Mouse (Mus musculus) MEL (cell line): ENCODE data around the gene Hnrnpu. TPM values are rescaled to one million over a fixed set of nuclear protein-coding genes. Genes with fewer than 3 reads are reported as not detected.
A peak's percentile ranks its signal among the peaks of the same experiment; 100 is the strongest.

Experiments
- DNase-seq: peaks from one replicate; pipeline ENCODE4 v3.0.0; 2011; ENCODE audit warnings: low read depth, low spot score
- H3K27ac ChIP-seq: 2 replicates; pipeline ENCODE4 v1.5.1; 2012; ENCODE audit warnings: low read depth, mild to moderate bottlenecking, control low read depth, low read length, moderate library complexity; ENCODE audit not compliant: control insufficient read depth
- H3K27me3 ChIP-seq, 2 experiments: fragments of 150-350 bp in 1 of 2; sonication (generic) in 1 of 2; 2 replicates each; pipeline ENCODE4 v1.6.1; 2012; ENCODE audit warnings: low read length in 2 of 2, mild to moderate bottlenecking in 2 of 2, improper control_type of control experiment in 1 of 2, moderate library complexity in 1 of 2; ENCODE audit not compliant: insufficient read depth in 2 of 2, control insufficient read depth in 1 of 2
- H3K36me3 ChIP-seq, 2 experiments: 2 replicates each; pipeline ENCODE4 v1.6.1; 2012 to 2014; ENCODE audit warnings: low read length in 2 of 2, improper control_type of control experiment in 1 of 2, inconsistent platforms in 1 of 2, mild to moderate bottlenecking in 1 of 2; ENCODE audit not compliant: insufficient read depth in 2 of 2, control insufficient read depth in 1 of 2
- H3K4me1 ChIP-seq, 2 experiments: fragments of 150-350 bp in 1 of 2; sonication (generic) in 1 of 2; 2 replicates each; pipeline ENCODE4 v1.6.1; 2012; ENCODE audit warnings: low read length in 2 of 2, improper control_type of control experiment in 1 of 2, mild to moderate bottlenecking in 1 of 2; ENCODE audit not compliant: insufficient read depth in 2 of 2, control insufficient read depth in 1 of 2
- H3K4me3 ChIP-seq, 2 experiments: fragments of 150-350 bp in 1 of 2; sonication (generic) in 1 of 2; 2 replicates each; pipeline ENCODE4 v1.5.1; 2012; ENCODE audit warnings: low read depth in 2 of 2, low read length in 2 of 2, mild to moderate bottlenecking in 2 of 2, moderate library complexity in 2 of 2, control low read depth in 1 of 2, improper control_type of control experiment in 1 of 2; ENCODE audit not compliant: control insufficient read depth in 1 of 2, insufficient read depth in 1 of 2
- H3K79me2 ChIP-seq: 2 replicates; pipeline ENCODE4 v1.6.1; 2012; ENCODE audit warnings: mild to moderate bottlenecking, low read length, moderate library complexity; ENCODE audit not compliant: control insufficient read depth, poor library complexity, insufficient read depth
- H3K9ac ChIP-seq: 2 replicates; pipeline ENCODE4 v1.6.1; 2012; ENCODE audit warnings: low read depth, mild to moderate bottlenecking, control low read depth, low read length, moderate library complexity; ENCODE audit not compliant: control insufficient read depth, poor library complexity, severe bottlenecking
- H3K9me3 ChIP-seq: fragments of 150-350 bp; sonication (generic); replicated peaks from 2 replicates; pipeline ENCODE4 v1.6.1; 2012; ENCODE audit warnings: mild to moderate bottlenecking, low read length, improper control_type of control experiment, moderate library complexity; ENCODE audit not compliant: insufficient read depth
- BHLHE40 ChIP-seq: IDR thresholded peaks from 2 replicates; pipeline ENCODE4 v1.6.1; 2012; ENCODE audit warnings: low read depth, mild to moderate bottlenecking, inconsistent platforms, low read length, improper control_type of control experiment, borderline replicate concordance
- CHD1 ChIP-seq: IDR thresholded peaks from 2 replicates; pipeline ENCODE4 v1.6.1; 2012; ENCODE audit warnings: low read depth, mild to moderate bottlenecking, inconsistent platforms, low read length, improper control_type of control experiment
- CHD2 ChIP-seq: IDR thresholded peaks from 2 replicates; pipeline ENCODE4 v1.6.1; 2011; ENCODE audit warnings: low read length, improper control_type of control experiment
- CTCF ChIP-seq, 3 experiments: IDR thresholded peaks in 2 of 3; conservative IDR thresholded peaks in 1 of 3; 2 replicates each; pipeline ENCODE4 v1.5.1; 2011 to 2012; ENCODE audit warnings: low read length in 3 of 3, low read depth in 2 of 3, mild to moderate bottlenecking in 2 of 3, improper control_type of control experiment in 1 of 3, inconsistent platforms in 1 of 3, mixed read lengths in 1 of 3, moderate library complexity in 1 of 3; ENCODE audit not compliant: control insufficient read depth in 1 of 3, insufficient read depth in 1 of 3, poor library complexity in 1 of 3, severe bottlenecking in 1 of 3
- E2F4 ChIP-seq: IDR thresholded peaks from 2 replicates; pipeline ENCODE4 v1.6.1; 2011; ENCODE audit warnings: low read depth, low read length, improper control_type of control experiment, borderline replicate concordance
- ELF1 ChIP-seq: IDR thresholded peaks from 2 replicates; pipeline ENCODE4 v1.6.1; 2014; ENCODE audit warnings: low read depth, mild to moderate bottlenecking, inconsistent platforms, low read length, improper control_type of control experiment, moderate library complexity
- EP300 ChIP-seq, 2 experiments: IDR thresholded peaks; 2 replicates each; pipeline ENCODE4 v1.6.1; 2011; ENCODE audit warnings: improper control_type of control experiment in 2 of 2, low read length in 2 of 2, low read depth in 1 of 2, mild to moderate bottlenecking in 1 of 2
- ETS1 ChIP-seq: IDR thresholded peaks from 2 replicates; pipeline ENCODE4 v1.6.1; 2012; ENCODE audit warnings: low read depth, mild to moderate bottlenecking, inconsistent platforms, low read length, improper control_type of control experiment, moderate library complexity
- GATA1 ChIP-seq: IDR thresholded peaks from 2 replicates; pipeline ENCODE4 v1.6.1; 2011; ENCODE audit warnings: low read depth, low read length, improper control_type of control experiment
- HCFC1 ChIP-seq: IDR thresholded peaks from 2 replicates; pipeline ENCODE4 v1.6.1; 2012; ENCODE audit warnings: low read depth, mild to moderate bottlenecking, inconsistent platforms, low read length, improper control_type of control experiment, moderate library complexity
- MAX ChIP-seq: IDR thresholded peaks from 2 replicates; pipeline ENCODE4 v1.6.1; 2011; ENCODE audit warnings: low read length, improper control_type of control experiment
- MXI1 ChIP-seq: IDR thresholded peaks from 2 replicates; pipeline ENCODE4 v1.6.1; 2011; ENCODE audit warnings: mild to moderate bottlenecking, low read depth, low read length, improper control_type of control experiment
- MYC ChIP-seq: IDR thresholded peaks from 2 replicates; pipeline ENCODE4 v1.6.1; 2011; ENCODE audit warnings: low read depth, mild to moderate bottlenecking, low read length, improper control_type of control experiment, moderate library complexity
- NRF1 ChIP-seq: IDR thresholded peaks from 2 replicates; pipeline ENCODE4 v1.6.1; 2014; ENCODE audit warnings: low read depth, mild to moderate bottlenecking, inconsistent platforms, low read length, improper control_type of control experiment, moderate library complexity; ENCODE audit not compliant: poor library complexity, insufficient read depth, severe bottlenecking
- POLR2A ChIP-seq, 2 experiments: IDR thresholded peaks; 2 replicates each; pipeline ENCODE4 v1.6.1; 2011 to 2012; ENCODE audit warnings: low read length in 2 of 2, mild to moderate bottlenecking in 2 of 2, control low read depth in 1 of 2, improper control_type of control experiment in 1 of 2, low read depth in 1 of 2, moderate library complexity in 1 of 2; ENCODE audit not compliant: control insufficient read depth in 1 of 2, insufficient read depth in 1 of 2, poor library complexity in 1 of 2
- POLR2AphosphoS5 ChIP-seq: IDR thresholded peaks from 2 replicates; pipeline ENCODE4 v1.6.1; 2012; ENCODE audit warnings: low read depth, borderline replicate concordance, mild to moderate bottlenecking, inconsistent platforms, low read length, moderate library complexity, mixed read lengths
- RCOR1 ChIP-seq: IDR thresholded peaks from 2 replicates; pipeline ENCODE4 v1.6.1; 2012; ENCODE audit warnings: low read depth, mild to moderate bottlenecking, inconsistent platforms, low read length, improper control_type of control experiment
- SIN3A ChIP-seq: IDR thresholded peaks from 2 replicates; pipeline ENCODE4 v1.6.1; 2012; ENCODE audit warnings: low read length, improper control_type of control experiment, inconsistent platforms
- SMC3 ChIP-seq: IDR thresholded peaks from 2 replicates; pipeline ENCODE4 v1.6.1; 2011; ENCODE audit warnings: low read depth, low read length, improper control_type of control experiment
- TBP ChIP-seq: IDR thresholded peaks from 2 replicates; pipeline ENCODE4 v1.8.0; 2011; ENCODE audit warnings: low read depth, low read length, improper control_type of control experiment
- TCF12 ChIP-seq: IDR thresholded peaks from 2 replicates; pipeline ENCODE4 v1.6.1; 2014; ENCODE audit warnings: low read depth, mild to moderate bottlenecking, inconsistent platforms, low read length, improper control_type of control experiment, moderate library complexity
- UBTF ChIP-seq: IDR thresholded peaks from 2 replicates; pipeline ENCODE4 v1.6.1; 2012; ENCODE audit warnings: low read depth, mild to moderate bottlenecking, inconsistent platforms, low read length, improper control_type of control experiment, moderate library complexity, borderline replicate concordance; ENCODE audit not compliant: insufficient read depth
- USF1 ChIP-seq: IDR thresholded peaks from 2 replicates; pipeline ENCODE4 v1.6.1; 2014; ENCODE audit warnings: low read depth, mild to moderate bottlenecking, inconsistent platforms, low read length, improper control_type of control experiment, moderate library complexity
- USF2 ChIP-seq, 2 experiments: IDR thresholded peaks; 2 replicates each; pipeline ENCODE4 v1.6.1; 2011 to 2012; ENCODE audit warnings: improper control_type of control experiment in 2 of 2, low read length in 2 of 2, borderline replicate concordance in 1 of 2, inconsistent platforms in 1 of 2, low read depth in 1 of 2, mild to moderate bottlenecking in 1 of 2; ENCODE audit not compliant: insufficient read depth in 1 of 2
- ZNF384 ChIP-seq: IDR thresholded peaks from 2 replicates; pipeline ENCODE4 v1.6.1; 2012; ENCODE audit warnings: low read depth, mild to moderate bottlenecking, inconsistent platforms, low read length, improper control_type of control experiment
- polyA plus RNA-seq, 2 experiments: library from polyadenylated mRNA; stranded (reverse) in 1 of 2; unstranded in 1 of 2; fragments of >175 nt in 1 of 2; fragments of >200 nt in 1 of 2; gene quantifications; 2 replicates each; pipeline versions ENCODE4 v1.2.1 to v1.2.4; 2012; ENCODE audit warnings: low replicate concordance in 2 of 2, low read depth in 1 of 2; ENCODE audit not compliant: insufficient read length in 2 of 2, insufficient read depth in 1 of 2, missing spikeins in 1 of 2
- total RNA-seq: library from RNA; depleted of rRNA; stranded (reverse); fragments of 300-350 nt; gene quantifications from 2 replicates; pipeline ENCODE4 v1.2.3, GENCODE M21; 2012

Gene Hnrnpu
- total and polyA plus RNA-seq, 3 experiments: 373 to 2,754 (median 789) TPM

GRCm38 (mm10) chr1:178336777-178337481 lies 668 bp downstream of the Hnrnpu start:
- H3K4me1 ChIP-seq: peaks cover 11 to 12% of the 10 kb centered on the region in 2 experiments
- TF ChIP-seq CTCF (IDR thresholded peaks at IDR 0.05 in 2 of 3, conservative IDR thresholded peaks at IDR 0.05 in 1 of 3; ENCODE audit: control insufficient read depth in 1 of 3, insufficient read depth in 1 of 3, low read depth in 2 of 3, low read length in 3 of 3, poor library complexity in 1 of 3, severe bottlenecking in 1 of 3): 0 out of 6 replicates have a peak, but pooled peaks of 1 of the 3 experiments have one; percentile 6
- peak; percentile 8 for TF ChIP-seq CHD1
- 0 out of 2 replicates have a peak, but pooled peaks have one; percentile 8 for TF ChIP-seq UBTF
- peak in 1 of 2 experiments; percentile 14; a peak in 2 of 4 replicates for TF ChIP-seq POLR2A (IDR thresholded peaks at IDR 0.05; ENCODE audit: control insufficient read depth in 1 of 2, insufficient read depth in 1 of 2, low read depth in 1 of 2, low read length in 2 of 2, poor library complexity in 1 of 2)
- no peak for TF ChIP-seq CHD2
- no peaks in the 10 kb centered on the region for H3K9me3 ChIP-seq
- peaks cover 53% of the 10 kb centered on the region for H3K79me2 ChIP-seq
- peak overlapping the region; percentile 100 for H3K9ac ChIP-seq
- DNase-seq: peak; percentile 50
- H3K27me3 ChIP-seq: no peaks in the 10 kb centered on the region
- H3K36me3 ChIP-seq: peaks cover 39% of the 10 kb centered on the region in 2 experiments
- peak overlapping the region; percentile 93 for H3K27ac ChIP-seq
- peak overlapping the region; percentile 91 to 96 for H3K4me3 ChIP-seq

- H3K27ac ChIP-seq: peak overlapping the region; percentile 95
- peaks cover 57% of the 10 kb centered on the region for H3K79me2 ChIP-seq
- peaks cover 44 to 45% of the 10 kb centered on the region in 2 experiments for H3K36me3 ChIP-seq
- H3K4me1 ChIP-seq: peaks cover 10 to 11% of the 10 kb centered on the region in 2 experiments
- H3K27me3 ChIP-seq: no peaks in the 10 kb centered on the region
- TF ChIP-seq ELF1 (peak; percentile 55; the same call in 1 of the 2 replicates), ZNF384 (peak; percentile 42; the same call in 1 of the 2 replicates), SMC3 (no peak), MXI1 (peak; percentile 97), USF2 (IDR thresholded peaks at IDR 0.05; ENCODE audit: borderline replicate concordance in 1 of 2, insufficient read depth in 1 of 2, low read depth in 1 of 2, low read length in 2 of 2) (no peak), MYC (peak; percentile 91), BHLHE40 (peak; percentile 59; the same call in 1 of the 2 replicates), HCFC1 (peak; percentile 79), TBP (0 out of 2 replicates have a peak, but pooled peaks have one; percentile 37), EP300 (IDR thresholded peaks at IDR 0.05; ENCODE audit: low read depth in 1 of 2, low read length in 2 of 2) (no peak; a peak in 1 of 4 replicates), ETS1 (peak; percentile 74), NRF1 (0 out of 2 replicates have a peak, but pooled peaks have one; percentile 6), CTCF (IDR thresholded peaks at IDR 0.05 in 2 of 3, conservative IDR thresholded peaks at IDR 0.05 in 1 of 3; ENCODE audit: control insufficient read depth in 1 of 3, insufficient read depth in 1 of 3, low read depth in 2 of 3, low read length in 3 of 3, poor library complexity in 1 of 3, severe bottlenecking in 1 of 3) (0 out of 6 replicates have a peak, but pooled peaks of 1 of the 3 experiments have one; percentile 0), UBTF (0 out of 2 replicates have a peak, but pooled peaks have one; percentile 24), POLR2A (IDR thresholded peaks at IDR 0.05; ENCODE audit: control insufficient read depth in 1 of 2, insufficient read depth in 1 of 2, low read depth in 1 of 2, low read length in 2 of 2, poor library complexity in 1 of 2) (peak in 1 of 2 experiments; percentile 53; a peak in 2 of 4 replicates), TCF12 (peak; percentile 13; the same call in 1 of the 2 replicates), GATA1 (no peak), POLR2AphosphoS5 (no peak), CHD2 (peak; percentile 17; the same call in 1 of the 2 replicates), E2F4 (no peak; the same call in 1 of the 2 replicates), USF1 (peak; percentile 37; the same call in 1 of the 2 replicates), RCOR1 (no peak), SIN3A (peak; percentile 74), MAX (peak; percentile 88)
- H3K4me3 ChIP-seq: peak overlapping the region; percentile 91 to 96
- peak overlapping the region; percentile 100 for H3K9ac ChIP-seq
- H3K9me3 ChIP-seq: no peaks in the 10 kb centered on the region
- peak; percentile 94 for DNase-seq
Measured at GRCm38 (mm10) chr1:178336289-178336775, 1.3 kb downstream of the Hnrnpu start.
